Mouse (Mus musculus) gastrocnemius, postnatal 4 days (tissue): ENCODE results near the gene Rfx8. TPM values are rescaled to one million over a fixed set of nuclear protein-coding genes. Genes with fewer than 3 reads are reported as not detected.
"Not testable (repeated sequence)": the region's sequence is repeated elsewhere in the genome, so short reads cannot be mapped to it uniquely, and the experiment has no call there.

Experiments
- DNase-seq, 2 experiments: peaks; one replicate each; pipeline ENCODE4 v3.0.0; 2021 to 2022; ENCODE audit warnings: low spot score in 2 of 2, mixed read lengths in 2 of 2
- total RNA-seq, 2 experiments: library from RNA; stranded (reverse); gene quantifications; 2 replicates each; pipeline ENCODE4 v1.2.3; 2021

Gene Rfx8
- total RNA-seq, 2 experiments from 2014 or later = 0.41 TPM; not detected in 1

DNA sequence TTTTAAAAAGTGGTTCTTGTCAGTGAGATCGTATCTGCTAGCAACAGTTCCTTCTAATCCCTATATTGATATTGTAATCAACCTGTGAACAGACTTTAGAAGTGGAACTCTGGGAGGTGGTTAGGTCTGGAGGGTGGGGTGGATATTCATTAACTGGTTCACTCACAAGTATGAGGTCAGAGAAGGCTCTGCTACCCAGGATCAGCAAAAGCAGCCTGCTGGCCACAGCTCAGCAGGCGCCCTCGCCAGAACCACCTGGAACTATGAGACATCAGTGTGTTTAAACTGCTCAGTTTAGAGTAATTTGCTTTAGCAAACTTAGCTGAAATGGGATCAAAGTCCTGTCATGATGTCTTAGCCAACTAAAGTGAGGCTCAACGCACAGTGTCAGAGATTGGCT lies 25.6 kb downstream of the Rfx8 start:
- DNase-seq = no peak

DNA sequence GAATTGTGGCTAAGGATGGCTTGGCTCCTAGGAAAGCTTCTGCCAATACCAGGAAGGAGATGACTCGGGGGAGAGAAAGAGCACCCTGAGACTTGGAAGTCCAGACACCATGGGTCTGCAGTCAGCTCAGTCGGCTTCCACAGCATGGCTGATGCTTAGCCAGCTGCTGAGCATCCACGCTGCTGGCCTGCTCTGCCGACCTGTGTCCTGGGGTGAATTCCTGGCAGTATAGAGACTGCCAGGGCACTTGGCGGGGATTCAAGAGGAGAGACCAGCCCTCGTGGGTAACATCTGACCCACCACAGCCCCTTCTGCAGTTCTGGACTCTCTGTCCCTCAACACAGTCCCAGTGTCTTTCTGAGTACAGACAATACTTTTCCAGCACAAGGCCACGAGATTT lies 26.0 kb downstream of the Rfx8 start:
- DNase-seq = no peak

DNA sequence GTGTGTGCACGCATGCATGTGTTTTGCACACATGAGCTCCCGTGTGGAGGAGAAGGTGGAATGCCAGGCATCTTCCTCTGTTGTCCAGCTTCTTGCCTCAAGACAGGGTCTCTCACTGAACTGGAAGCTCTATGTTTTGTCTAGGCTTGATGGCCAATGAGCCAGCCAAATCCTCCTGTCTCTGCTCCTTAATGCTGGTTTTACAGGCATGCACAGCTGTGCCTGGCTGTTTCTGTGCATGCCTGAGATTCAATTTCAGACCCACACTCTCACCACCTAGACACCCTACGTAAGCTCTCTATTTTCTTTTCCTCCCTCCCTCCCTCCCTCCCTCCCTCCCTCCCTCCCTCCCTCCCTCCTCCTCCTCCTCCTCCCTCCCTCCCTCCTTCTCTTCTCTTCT lies 28.8 kb downstream of the Rfx8 start:
- DNase-seq = no peak

DNA sequence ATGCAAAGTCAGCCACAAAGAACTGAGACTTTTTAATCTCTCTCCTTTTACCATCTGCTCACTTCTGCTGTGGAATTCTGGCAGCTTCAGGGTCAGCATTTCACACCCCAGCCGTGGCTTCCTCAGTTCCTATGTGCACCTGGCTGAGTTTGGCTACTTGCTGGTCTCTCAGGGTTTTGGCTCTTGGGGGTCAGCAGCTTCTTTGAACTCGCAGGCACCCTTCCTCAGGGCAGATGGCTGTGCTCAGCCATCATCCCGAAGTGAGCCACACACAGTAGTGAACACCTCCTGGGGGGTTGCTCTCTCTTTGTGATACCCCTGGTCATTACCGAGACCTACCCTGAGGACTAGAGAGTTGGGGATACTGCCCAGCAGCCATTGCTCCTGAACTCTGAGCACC lies 29.7 kb downstream of the Rfx8 start:
- no peak for DNase-seq

DNA sequence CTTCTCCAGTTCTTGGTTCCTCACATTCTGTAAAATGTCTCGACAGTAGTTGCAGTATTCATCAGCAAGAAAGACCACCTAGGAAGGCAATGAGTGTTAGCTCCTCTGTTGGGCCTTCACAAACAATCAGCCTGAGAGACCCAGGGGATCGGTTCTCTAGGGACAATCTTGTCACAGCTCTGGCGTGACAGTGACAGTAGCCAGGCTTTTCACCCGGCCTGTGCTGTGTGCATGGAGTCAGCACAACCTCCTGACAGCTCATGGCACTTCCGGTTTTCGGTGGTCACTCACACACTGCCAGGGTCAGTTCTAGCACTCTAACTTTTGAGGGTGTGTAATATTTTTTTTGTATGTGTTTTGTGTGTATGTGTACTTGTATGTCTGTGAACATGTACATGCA lies 32.2 kb downstream of the Rfx8 start:
- DNase-seq = no peak

DNA sequence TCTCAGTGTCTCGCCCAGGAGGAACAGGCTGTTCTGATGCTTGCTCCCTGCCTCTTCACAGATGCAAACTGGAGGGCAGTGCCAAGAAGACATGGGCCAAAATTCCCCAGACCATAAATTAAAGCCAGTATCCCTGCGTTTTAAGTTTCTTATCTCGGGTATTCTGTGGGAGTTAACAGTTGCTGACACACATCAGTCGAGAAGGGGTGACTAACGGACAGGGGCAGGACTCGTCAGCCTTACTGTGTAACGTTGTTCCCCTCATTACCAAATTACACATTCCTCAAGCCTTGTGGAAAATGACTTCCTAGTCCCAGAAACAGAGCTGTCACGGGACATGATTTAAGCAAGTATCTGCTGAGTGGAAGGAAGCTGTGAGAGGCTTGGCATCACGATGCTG lies 33.5 kb downstream of the Rfx8 start:
- no peak for DNase-seq

DNA sequence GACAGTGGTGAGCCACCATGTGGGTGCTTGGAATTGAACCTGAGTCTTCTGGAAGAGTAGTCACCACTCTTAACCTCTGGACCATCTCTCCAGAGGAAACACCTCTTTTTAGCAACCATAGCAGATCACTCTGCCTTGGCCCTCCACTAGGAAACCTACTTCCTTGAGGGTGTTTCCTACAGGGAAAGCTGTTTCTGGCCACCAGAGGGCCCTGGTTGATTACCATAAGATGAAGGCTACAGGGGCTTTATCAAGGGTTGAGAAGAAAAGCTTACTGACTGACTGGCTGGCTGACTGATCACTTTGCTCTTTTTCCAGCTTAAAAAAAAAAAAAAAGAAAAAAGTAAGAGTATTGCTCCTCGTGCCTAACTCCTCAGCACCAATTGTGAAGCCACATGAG lies 35.0 kb downstream of the Rfx8 start:
- peak in 1 of 2 experiments; percentile 78 for DNase-seq

DNA sequence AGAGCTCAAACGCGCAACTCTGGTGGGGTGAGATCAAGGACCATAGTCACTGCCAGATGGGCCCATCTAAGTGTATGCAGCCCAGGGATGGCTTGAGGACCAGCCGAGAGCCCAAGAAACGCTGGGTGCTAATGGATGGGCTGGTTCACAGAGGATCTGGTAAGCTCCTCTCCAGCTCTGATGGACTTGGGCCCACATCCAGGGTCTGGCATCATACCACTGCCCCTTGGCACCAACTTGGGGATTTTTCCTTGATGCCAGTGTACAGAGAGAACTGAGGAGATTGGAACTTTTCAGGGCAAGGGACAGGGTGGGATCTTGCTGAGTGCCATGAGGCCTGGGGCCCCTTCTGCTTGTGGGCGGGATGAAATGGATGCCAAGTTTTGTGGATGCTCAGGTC lies 39.2 kb downstream of the Rfx8 start:
- DNase-seq = no peak

DNA sequence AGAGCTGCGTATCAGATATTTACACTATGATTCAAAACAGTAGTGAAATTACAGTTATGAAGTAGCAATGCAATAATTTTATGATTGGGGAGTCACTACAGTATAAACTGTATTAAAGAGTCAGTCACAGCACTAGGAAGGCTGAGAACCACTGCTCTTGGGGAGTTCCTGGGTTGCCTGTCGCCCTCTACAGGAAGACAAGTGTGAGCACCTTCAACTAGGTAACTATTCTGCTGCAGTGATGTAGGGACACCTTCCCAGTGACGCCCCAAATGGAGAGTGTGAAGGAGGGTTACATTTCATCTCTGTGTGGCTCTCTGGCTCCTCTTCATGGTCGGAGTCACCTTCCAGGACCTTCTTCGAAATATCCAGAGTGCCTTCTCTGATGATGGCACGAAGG lies 40.3 kb downstream of the Rfx8 start:
- no peak for DNase-seq

DNA sequence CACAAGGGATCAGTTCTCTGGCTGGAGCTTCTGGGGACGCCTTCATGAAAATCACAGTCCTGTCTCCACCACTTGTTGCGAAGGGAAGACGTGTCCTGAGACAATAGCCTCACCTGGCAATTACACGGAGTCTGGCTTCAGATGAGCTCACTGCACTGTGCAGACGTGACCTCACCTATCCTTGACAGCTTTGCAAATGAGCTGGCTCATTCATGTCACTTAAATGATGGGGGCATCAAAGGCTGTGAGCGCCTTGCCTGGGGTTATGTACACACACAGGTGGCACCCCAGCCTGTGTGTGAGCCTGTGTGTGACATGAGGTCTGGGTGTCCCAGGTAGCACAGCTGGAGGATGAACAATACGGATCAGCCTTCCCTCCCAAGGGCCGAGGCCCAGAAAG lies 41.9 kb downstream of the Rfx8 start:
- DNase-seq = no peak

DNA sequence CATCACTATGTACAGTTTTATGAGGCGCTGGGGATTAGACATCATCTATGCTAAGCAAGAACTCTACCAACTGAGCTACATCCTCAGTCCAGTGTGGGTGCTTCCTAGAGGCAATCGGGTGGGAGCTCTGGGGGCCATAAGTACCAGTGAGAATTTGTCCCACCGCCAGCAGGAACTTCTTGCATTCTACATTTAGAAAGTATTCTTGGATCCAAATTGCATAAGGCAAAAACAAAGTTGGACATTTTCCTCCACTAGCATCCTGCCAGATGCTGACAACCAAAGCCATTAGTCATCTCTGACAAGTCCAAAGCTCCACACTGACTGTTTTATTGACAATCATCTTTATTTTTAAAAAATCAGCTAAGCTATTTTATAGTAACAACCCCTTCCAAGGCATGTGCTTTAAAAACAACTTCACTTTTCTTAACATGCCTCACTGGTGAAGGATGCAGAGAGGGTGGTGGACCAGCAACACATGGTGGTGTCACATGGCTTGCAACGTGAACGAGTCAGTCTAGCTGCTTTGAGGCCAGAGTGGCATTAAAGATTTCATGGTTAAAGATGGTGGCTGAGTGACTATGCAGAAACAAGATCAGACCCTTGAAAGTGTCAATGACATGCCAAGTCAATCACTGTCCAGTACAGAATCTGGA lies 44.4 kb downstream of the Rfx8 start:
- DNase-seq = no peak

DNA sequence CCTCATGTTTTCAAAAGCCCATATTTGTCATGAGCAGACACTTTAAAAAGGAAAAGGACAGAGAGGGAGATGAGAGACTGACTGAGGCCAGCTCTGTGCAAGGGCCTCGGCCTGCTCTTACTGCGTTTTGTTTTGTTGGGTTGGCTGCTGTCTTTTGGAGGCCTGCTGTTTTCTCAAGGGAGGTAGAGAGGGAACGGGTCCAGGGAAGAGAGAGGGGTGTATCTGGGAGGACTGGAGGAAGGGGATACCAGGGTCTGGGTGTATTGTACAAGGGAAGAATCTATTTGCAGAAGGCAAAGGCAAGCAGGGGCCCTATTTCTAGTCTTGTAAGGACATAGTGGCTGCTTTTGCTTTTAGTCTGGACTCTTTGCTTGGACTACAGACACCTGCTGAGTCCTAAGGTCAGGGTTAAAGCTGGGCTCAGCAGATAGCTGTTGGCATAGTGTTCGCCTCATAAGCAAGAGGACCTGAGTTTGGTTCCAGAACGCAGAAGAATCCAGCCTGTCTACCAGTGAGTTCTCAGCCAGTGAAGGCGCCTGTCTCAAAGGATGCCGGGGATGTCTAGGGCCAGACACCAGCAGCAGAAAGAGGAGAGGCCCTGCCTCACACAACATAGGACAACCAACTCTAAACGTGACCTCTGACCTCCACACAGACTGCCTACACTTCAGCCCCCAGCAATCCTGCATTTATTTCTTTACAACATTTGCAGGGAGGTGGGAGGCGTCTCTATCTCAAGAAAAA lies 48.3 kb downstream of the Rfx8 start:
- DNase-seq = no peak

DNA sequence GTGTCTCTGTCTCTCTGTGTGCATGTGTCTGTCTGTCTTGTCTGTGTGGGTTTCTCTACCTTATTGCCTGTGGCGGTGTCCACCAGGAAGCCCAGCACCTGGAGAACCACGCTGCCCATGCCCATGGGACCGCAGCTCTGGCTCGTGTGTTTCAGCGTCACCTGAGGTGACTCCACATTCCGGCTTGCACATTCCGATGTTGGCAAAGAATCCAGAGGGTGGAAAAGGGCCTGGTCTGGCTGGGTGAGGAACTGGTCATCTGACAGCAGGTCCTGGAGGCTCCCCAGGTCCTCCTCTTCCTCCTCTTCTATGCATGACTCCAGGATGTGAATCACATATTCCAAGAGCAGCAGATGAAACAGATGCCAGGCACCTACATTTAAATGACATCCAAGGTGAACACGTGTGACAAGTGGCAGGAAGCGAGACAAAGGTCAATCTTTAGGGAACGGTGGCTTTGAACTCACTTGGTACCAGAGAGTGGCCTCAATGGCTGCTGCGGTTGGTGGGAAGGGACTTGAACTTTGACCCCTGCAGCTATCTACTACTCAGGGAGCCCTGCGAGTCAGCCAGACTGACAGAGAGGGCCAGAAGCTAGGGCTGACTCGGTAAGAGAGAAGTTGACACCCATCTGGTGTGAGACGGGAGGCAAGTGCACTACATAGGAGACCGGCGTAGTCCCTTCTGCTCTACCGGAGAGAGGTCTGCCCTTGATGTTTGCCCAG lies 50.4 kb downstream of the Rfx8 start:
- DNase-seq = no peak

DNA sequence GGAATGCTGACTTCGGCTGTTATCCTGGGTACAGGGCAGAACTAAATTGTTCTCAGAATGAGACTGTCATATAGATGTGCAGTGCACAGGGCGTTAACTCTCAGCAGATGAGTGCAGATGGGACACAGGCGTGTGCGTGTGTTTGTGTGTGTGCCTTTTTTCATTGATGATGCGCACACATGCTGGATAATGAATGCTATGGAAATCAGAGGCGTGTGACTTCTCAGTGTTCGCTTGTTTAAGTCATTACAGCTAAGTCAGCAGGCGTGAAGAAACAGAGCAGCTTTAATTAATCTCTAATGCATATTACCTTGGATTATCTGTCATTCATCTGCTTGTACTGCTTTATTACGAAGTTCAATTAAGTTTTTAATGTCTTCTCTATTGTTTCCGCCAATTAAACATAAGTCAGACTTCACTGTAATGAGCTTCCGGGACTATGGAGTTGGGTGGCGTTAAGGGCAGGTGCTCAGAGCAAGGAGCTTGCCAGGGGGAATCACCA lies 54.0 kb downstream of the Rfx8 start:
- no peak for DNase-seq

DNA sequence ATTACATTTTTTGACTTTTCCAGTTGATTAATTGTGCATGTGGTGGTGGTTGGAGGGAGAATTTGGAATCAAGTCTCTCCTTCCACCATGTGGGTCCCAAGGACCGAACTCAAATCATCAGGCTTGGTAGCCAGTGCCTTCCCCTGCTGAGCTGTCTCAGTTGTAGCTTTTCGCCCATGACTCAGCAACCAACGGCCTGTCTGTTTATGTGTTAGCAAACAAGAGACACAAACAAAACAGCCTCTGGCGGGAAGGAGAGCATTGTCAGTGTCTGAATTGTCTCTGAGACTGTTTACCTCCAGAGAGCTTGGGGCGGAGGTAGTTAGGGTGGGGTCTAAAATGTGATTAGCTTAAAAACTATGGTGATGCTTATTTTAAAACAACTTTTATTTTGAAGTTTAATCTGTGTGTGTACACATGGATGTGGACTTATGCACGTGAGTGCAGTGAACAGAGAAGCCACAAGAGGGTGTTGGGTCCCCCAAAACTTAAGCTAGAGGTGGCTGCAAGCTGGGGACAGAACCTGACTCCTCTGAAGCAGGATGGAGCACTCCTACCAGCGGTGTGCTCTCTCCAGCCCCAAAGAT lies 56.7 kb downstream of the Rfx8 start:
- no peak for DNase-seq

DNA sequence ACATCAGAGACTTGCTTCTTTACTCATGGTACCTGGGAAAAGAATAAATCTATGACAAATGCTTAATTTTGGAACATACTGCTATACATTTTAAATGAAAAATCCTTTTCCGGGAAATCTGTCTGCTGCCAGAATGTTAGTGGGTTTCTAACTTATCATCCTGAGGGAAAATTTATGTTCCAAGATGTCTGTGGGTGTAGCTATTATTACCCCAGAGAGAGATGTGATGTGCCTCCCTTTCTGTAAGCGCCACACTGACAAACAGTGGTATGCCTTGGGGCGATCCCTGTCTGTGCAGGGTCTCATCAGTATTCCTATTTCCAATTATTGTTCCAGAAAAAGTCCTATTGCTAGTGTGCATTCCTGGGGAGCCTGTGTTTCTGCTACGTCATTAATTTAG lies 57.7 kb downstream of the Rfx8 start:
- no peak for DNase-seq

DNA sequence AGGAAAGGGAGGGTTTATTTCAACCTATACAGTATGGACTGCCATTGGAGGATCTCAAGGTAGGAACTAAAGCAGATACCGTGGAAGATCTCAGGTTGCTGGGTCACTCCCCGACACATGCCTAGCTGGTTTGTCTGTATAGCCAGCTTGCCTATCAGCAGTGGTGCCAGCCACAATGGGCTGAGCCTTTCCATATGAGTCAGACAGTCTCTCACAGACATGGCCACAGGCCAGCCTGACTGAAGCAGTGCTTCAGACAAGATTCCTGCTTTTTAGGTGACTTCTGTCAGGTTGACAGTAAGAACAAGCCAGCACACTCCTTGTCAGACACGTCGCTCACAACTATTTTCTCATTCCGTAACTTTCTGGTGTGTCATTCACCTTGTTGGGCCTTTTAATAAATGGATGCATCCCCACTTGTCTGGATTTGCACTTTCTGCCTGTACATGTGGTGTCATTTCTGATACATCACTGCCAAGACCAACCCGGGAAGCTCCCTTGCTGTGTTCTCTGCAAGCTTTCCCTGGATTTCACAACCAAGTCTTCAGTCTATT lies 63.7 kb downstream of the Rfx8 start:
- DNase-seq = no peak

DNA sequence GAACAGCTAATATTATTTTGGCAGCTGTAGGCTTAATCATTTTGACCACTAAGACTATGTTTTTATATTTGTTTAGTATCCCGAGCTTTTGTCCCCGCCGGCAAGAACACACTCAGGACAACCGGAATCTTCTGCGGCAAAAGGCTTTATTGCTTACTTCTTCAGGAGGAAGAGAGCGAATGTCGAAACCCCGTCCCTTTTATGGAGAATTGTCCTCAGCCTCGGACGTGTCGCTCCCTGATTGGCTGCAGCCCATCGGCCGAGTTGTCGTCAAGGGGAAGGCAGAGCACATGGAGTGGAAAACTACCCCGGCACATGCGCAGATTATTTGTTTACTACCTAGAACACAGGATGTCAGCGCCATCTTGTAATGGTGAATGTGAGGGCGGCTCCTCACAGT lies 65.9 kb downstream of the Rfx8 start:
- not testable (repeated sequence) for DNase-seq

DNA sequence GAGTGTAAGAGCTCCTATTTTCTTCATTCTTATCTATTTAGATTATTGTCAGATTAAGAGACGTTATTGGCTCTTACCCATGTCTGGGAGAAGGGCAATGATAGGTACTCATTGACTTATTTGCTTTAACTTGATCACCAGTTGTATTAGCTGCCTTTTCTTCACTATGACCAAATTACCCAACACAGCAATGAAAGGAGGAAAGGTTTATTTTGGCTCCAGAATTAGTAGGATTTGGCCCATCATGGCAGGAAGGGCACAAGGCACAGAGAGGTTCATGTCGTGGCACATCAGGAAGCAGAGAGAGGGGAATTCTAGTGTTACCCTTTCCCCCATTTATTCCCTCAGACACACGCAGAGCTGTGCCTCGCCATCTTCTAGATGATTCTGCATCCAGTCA lies 67.8 kb downstream of the Rfx8 start:
- DNase-seq = no peak

DNA sequence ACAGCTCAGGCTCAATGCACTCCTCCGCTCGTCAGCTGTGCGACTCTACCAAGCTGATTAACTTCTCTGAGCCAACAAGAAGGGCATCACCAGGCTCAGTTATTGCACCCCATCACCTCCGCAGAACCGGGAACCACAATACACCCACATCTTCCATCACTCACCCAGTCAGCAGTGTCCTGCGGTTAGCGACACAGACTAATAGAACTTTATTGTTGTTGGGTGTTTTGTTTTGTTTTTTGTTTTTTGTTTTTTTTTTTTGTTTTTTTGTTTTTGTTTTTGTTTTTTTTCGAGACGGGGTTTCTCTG lies 69.6 kb downstream of the Rfx8 start, which contains the start of gene Creg2:
Creg2 (minus strand) TSS at position 234 of the 308 bp plus-strand sequence.
- DNase-seq = no peak

DNA sequence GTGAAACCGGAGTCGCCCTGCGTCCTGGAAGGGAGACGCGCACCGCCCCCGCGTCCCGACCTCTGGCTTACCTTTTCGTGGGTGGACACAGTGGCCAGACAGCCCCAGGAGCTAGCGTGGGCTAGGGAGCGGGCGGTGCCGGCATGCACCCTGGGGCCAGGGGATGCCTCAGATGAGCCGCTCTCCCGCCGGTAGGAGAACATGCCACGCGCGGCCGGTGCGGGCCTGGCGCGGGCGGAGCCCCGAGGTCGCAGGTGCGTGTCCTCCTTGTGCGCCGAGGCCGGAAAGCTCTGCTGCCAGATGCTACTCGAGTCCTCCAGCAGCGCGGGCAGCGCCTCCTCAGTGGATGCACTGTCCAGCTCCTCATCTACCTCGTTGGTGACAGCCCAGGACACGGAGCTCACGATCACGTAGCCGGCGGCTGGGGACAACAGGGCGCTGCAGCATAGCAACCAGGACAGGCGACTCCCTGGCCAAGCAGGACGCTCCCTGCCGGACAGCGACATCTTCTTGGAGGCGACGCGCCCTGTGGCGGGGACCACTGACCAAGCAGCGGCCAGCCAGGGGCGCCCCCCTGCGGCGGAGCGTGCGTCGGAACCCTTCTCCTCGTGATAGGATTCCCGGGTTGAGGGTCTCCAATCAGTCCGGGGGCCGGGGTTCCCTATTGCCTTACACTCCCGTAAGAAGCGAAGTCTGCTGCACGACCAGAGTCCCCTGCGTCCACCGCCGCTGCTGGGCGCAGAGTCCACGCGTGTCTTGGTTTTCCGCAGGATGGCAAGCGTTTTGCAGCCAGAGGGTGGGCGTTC lies 70.2 kb downstream of the Rfx8 start:
- DNase-seq = peak; percentile 56 to 73
